Mouse (Mus musculus): ENCODE results near the gene Tfe3. TPM values are rescaled to one million over a fixed set of nuclear protein-coding genes. Genes with fewer than 3 reads are reported as not detected.
"Not testable (repeated sequence)": the region's sequence is repeated elsewhere in the genome, so short reads cannot be mapped to it uniquely, and the experiment has no call there.

The Tfe3 gene
- polyA plus RNA-seq, 1 experiment from 2014 or later = 27.1 TPM

DNA sequence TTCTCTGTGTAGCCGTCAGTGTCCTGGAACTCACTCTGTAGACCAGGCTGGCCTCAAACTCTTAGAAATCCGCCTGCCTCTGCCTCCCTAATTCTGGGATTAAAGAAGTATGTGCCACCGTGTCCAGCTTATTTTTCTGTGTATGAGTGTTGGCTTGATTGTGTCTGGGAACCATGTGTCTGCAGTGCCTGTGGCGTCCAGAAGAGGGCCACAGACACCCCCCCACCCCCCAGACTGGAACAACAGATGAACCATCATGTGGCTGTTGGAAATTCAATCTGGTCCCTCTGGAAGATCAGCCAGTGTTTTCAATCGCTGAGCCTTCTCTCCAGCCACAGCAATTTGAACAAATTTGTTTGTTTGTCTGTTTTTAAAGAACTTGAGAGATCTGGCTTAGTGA, 18.9 kb upstream of the Tfe3 start:
- no peak for ATAC-seq (ENCODE audit: low read depth)
- Histone ChIP-seq H3K4me1 (replicated peaks; ENCODE audit: control insufficient read depth, insufficient read depth, low read length) (no peaks in the 10 kb centered on the region), H3K36me3 (ENCODE audit: control insufficient read depth, insufficient read depth, low read length) (no peaks in the 10 kb centered on the region), H3K27ac (ENCODE audit: low read length) (no peak overlapping the region), H3K27me3 (ENCODE audit: control insufficient read depth, insufficient read depth, low read depth, low read length) (no peaks in the 10 kb centered on the region), H3K9ac (ENCODE audit: low read length) (no peak overlapping the region), H3K9me3 (ENCODE audit: control insufficient read depth, low read length) (no peaks in the 10 kb centered on the region), H3K4me3 (ENCODE audit: low read length) (no peak overlapping the region), H3K4me2 (ENCODE audit: low read depth, low read length) (no peak overlapping the region)
- 50% methylated on average over 5 of the region's 5 CpGs for WGBS

GRCm38 (mm10) chrX:7744940-7745339, 17.4 kb upstream of the Tfe3 start:
- ATAC-seq (ENCODE audit: low read depth) = no peak
- H3K9me3 ChIP-seq (ENCODE audit: control insufficient read depth, low read length) = no peaks in the 10 kb centered on the region
- H3K4me2 ChIP-seq (ENCODE audit: low read depth, low read length) = no peak overlapping the region
- 30% methylated on average over 1 of the region's 1 CpGs for WGBS
- H3K36me3 ChIP-seq (ENCODE audit: control insufficient read depth, insufficient read depth, low read length) = no peaks in the 10 kb centered on the region
- H3K27ac ChIP-seq (ENCODE audit: low read length) = no peak overlapping the region
- H3K4me3 ChIP-seq (ENCODE audit: low read length) = no peak overlapping the region
- no peaks in the 10 kb centered on the region for H3K27me3 ChIP-seq (ENCODE audit: control insufficient read depth, insufficient read depth, low read depth, low read length)
- 0 out of 2 replicates have a peak, but pooled peaks cover under 1% of the 10 kb centered on the region for H3K4me1 ChIP-seq (replicated peaks; ENCODE audit: control insufficient read depth, insufficient read depth, low read length)
- H3K9ac ChIP-seq (ENCODE audit: low read length) = no peak overlapping the region

GRCm38 (mm10) chrX:7745429-7745828, 16.9 kb upstream of the Tfe3 start:
- H3K36me3 ChIP-seq (ENCODE audit: control insufficient read depth, insufficient read depth, low read length) = no peaks in the 10 kb centered on the region
- ATAC-seq (ENCODE audit: low read depth) = no peak
- no peaks in the 10 kb centered on the region for H3K9me3 ChIP-seq (ENCODE audit: control insufficient read depth, low read length)
- WGBS = 80% methylated on average over 8 of the region's 8 CpGs
- no peak overlapping the region for H3K27ac ChIP-seq (ENCODE audit: low read length)
- H3K4me2 ChIP-seq (ENCODE audit: low read depth, low read length) = no peak overlapping the region
- no peak overlapping the region for H3K4me3 ChIP-seq (ENCODE audit: low read length)
- H3K27me3 ChIP-seq (ENCODE audit: control insufficient read depth, insufficient read depth, low read depth, low read length) = no peaks in the 10 kb centered on the region
- H3K9ac ChIP-seq (ENCODE audit: low read length) = no peak overlapping the region
- 0 out of 2 replicates have a peak, but pooled peaks cover 2% of the 10 kb centered on the region for H3K4me1 ChIP-seq (replicated peaks; ENCODE audit: control insufficient read depth, insufficient read depth, low read length)

DNA sequence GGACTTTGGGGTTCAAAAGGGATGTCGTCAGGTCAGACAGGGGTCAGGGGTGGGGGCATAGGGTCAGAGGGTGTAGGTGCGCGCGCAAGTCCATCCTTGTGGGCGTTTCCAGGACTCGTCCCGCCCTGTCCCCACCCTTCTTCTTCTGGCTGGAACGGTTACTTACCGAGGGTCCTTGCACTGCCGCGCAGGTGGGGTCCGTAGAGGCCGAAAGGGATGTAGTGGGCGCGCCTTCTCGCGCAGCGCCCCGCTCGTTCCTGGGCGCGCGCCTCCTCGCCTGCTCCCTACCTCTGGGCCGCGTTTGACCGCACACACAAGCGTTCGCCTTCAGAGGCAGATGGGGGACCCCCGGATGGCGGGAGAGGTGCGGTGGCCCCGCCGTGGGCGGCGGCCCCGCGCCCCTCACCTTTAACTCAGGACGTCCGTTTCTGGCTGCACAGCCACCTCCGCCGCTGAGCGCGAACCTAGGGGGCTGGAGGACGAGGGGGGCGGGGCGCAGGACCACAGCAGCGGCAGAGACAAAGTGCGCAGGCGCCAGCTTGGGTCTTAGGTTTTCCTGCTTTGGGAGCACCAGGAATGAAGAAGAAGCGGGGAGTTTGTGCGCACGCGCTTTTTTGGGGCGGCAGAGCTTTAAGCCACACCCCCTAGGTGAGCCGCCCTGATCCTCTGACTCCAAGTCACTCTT, 11.8 kb upstream of the Tfe3 start, which contains the start of gene Ccdc120:
Gene Ccdc120 (minus strand): TSS at position 474 of the 685 bp plus-strand sequence.
- Histone ChIP-seq H3K27me3 (ENCODE audit: control insufficient read depth, insufficient read depth, low read depth, low read length) (no peaks in the 10 kb centered on the region), H3K4me2 (ENCODE audit: low read depth, low read length) (peak within 1 kb of the TSS; percentile 60), H3K27ac (ENCODE audit: low read length) (no peak within 1 kb of the TSS), H3K9me3 (ENCODE audit: control insufficient read depth, low read length) (no peaks in the 10 kb centered on the region), H3K4me3 (ENCODE audit: low read length) (peak within 1 kb of the TSS; percentile 69), H3K4me1 (replicated peaks; ENCODE audit: control insufficient read depth, insufficient read depth, low read length) (0 out of 2 replicates have a peak, but pooled peaks cover 2% of the 10 kb centered on the region), H3K36me3 (ENCODE audit: control insufficient read depth, insufficient read depth, low read length) (no peaks in the 10 kb centered on the region), H3K9ac (ENCODE audit: low read length) (peak within 1 kb of the TSS; percentile 75)
- WGBS = 11% methylated on average over 40 of the region's 56 CpGs
- ATAC-seq (ENCODE audit: low read depth) = peak; percentile 84

- H3K36me3 ChIP-seq (ENCODE audit: control insufficient read depth, insufficient read depth, low read length); H3K4me3 ChIP-seq (ENCODE audit: low read length); H3K9me3 ChIP-seq (ENCODE audit: control insufficient read depth, low read length); H3K27ac ChIP-seq (ENCODE audit: low read length); H3K27me3 ChIP-seq (ENCODE audit: control insufficient read depth, insufficient read depth, low read depth, low read length); H3K9ac ChIP-seq (ENCODE audit: low read length); ATAC-seq (ENCODE audit: low read depth); H3K4me2 ChIP-seq (ENCODE audit: low read depth, low read length); H3K4me1 ChIP-seq (replicated peaks; ENCODE audit: control insufficient read depth, insufficient read depth, low read length): not testable (repeated sequence)
- 19% methylated on average over 3 of the region's 3 CpGs for WGBS
These were observed 8.7 kb upstream of the Tfe3 start for GRCm38 (mm10) chrX:7753627-7754026.

GRCm38 (mm10) chrX:7762921-7763197, 499 bp downstream of the Tfe3 start:
- Histone ChIP-seq H3K27me3 (ENCODE audit: control insufficient read depth, insufficient read depth, low read depth, low read length) (no peaks in the 10 kb centered on the region), H3K4me2 (ENCODE audit: low read depth, low read length) (peak overlapping the region; percentile 69), H3K4me3 (ENCODE audit: low read length) (peak overlapping the region; percentile 73), H3K9ac (ENCODE audit: low read length) (peak overlapping the region; percentile 67), H3K9me3 (ENCODE audit: control insufficient read depth, low read length) (no peaks in the 10 kb centered on the region), H3K36me3 (ENCODE audit: control insufficient read depth, insufficient read depth, low read length) (peaks cover 3% of the 10 kb centered on the region), H3K4me1 (replicated peaks; ENCODE audit: control insufficient read depth, insufficient read depth, low read length) (peaks cover 10% of the 10 kb centered on the region; the same call in 1 of the 2 replicates), H3K27ac (ENCODE audit: low read length) (peak overlapping the region; percentile 62)
- ATAC-seq (ENCODE audit: low read depth) = no peak
- 20% methylated on average over 16 of the region's 21 CpGs for WGBS

DNA sequence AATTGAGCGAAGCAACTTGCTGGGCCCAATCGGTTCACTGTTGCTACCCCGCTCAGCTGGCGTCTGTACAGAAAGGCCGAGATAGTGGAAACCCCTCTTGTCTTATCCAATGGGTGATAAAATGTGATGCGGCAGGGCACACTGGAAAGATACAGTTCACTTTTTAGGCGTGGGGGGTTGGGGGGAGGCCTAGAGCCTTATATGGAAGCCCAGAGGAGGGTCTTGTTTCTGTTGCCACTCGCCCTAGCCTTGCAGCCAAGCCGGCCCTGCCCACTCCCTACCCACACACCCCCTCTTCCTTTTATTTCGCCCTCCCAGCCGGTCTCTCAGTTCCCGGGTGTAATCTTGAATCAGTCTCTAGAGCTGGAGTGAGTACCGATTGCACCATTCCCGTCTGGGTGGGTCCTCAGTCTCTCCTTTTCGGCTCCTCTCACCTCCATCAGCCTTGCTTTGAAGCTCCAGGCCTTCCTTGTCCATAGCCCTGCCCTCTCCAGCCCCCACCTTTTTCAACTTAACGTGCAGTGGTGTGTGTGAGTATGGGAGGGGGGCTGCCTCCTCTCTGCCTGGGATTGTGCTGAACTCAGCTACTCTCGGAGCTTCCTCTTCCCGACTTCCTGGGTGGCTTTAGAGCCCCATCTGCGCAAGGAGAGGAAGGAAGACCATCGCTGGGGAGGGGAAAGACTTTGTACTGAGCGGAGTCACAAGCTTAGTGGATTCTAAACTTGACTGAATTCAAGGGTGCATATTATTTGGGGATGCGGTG, 1.5 kb downstream of the Tfe3 start:
- peak overlapping the region; percentile 73 for H3K4me3 ChIP-seq (ENCODE audit: low read length)
- peak overlapping the region; percentile 69 for H3K4me2 ChIP-seq (ENCODE audit: low read depth, low read length)
- H3K9ac ChIP-seq (ENCODE audit: low read length) = peak overlapping the region; percentile 67
- no peaks in the 10 kb centered on the region for H3K27me3 ChIP-seq (ENCODE audit: control insufficient read depth, insufficient read depth, low read depth, low read length)
- peak; percentile 18 for ATAC-seq (ENCODE audit: low read depth)
- no peaks in the 10 kb centered on the region for H3K9me3 ChIP-seq (ENCODE audit: control insufficient read depth, low read length)
- WGBS = 14% methylated on average over 22 of the region's 22 CpGs
- peak overlapping the region; percentile 58 for H3K27ac ChIP-seq (ENCODE audit: low read length)
- H3K36me3 ChIP-seq (ENCODE audit: control insufficient read depth, insufficient read depth, low read length) = peaks cover 5% of the 10 kb centered on the region
- peaks cover 10% of the 10 kb centered on the region; the same call in 1 of the 2 replicates for H3K4me1 ChIP-seq (replicated peaks; ENCODE audit: control insufficient read depth, insufficient read depth, low read length)

- Histone ChIP-seq H3K9me3 (ENCODE audit: control insufficient read depth, low read length) (no peaks in the 10 kb centered on the region), H3K27me3 (ENCODE audit: control insufficient read depth, insufficient read depth, low read depth, low read length) (no peaks in the 10 kb centered on the region), H3K4me3 (ENCODE audit: low read length) (peak overlapping the region; percentile 73), H3K9ac (ENCODE audit: low read length) (peak overlapping the region; percentile 67; the same call in 1 of the 2 replicates), H3K4me1 (replicated peaks; ENCODE audit: control insufficient read depth, insufficient read depth, low read length) (peaks cover 10% of the 10 kb centered on the region; the same call in 1 of the 2 replicates), H3K27ac (ENCODE audit: low read length) (no peak overlapping the region), H3K36me3 (ENCODE audit: control insufficient read depth, insufficient read depth, low read length) (peaks cover 6% of the 10 kb centered on the region), H3K4me2 (ENCODE audit: low read depth, low read length) (peak overlapping the region; percentile 69)
- 23% methylated on average over 9 of the region's 9 CpGs for WGBS
- ATAC-seq (ENCODE audit: low read depth) = no peak
These were observed 2.4 kb downstream of the Tfe3 start for GRCm38 (mm10) chrX:7764657-7765280.

DNA sequence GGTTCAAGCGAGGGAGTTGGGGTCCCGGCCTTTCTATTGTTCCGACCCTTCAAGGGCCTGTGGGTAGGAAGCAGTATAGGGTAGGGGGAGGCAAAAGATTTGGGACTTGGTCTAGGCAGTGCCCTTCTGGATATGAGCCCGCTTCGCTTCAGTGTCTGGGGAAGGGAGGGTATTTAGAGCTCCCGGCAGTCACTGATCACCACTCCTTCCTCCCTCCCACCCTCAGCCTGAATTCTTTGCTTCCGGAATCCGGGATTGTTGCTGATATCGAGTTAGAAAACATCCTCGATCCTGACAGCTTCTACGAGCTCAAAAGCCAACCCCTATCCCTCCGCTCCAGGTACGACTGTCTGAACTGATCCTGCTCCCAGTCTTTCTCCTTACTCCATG, 2.9 kb downstream of the Tfe3 start:
- H3K27me3 ChIP-seq (ENCODE audit: control insufficient read depth, insufficient read depth, low read depth, low read length) = no peaks in the 10 kb centered on the region
- H3K36me3 ChIP-seq (ENCODE audit: control insufficient read depth, insufficient read depth, low read length) = peaks cover 6% of the 10 kb centered on the region
- peak overlapping the region; percentile 69 for H3K4me2 ChIP-seq (ENCODE audit: low read depth, low read length)
- H3K27ac ChIP-seq (ENCODE audit: low read length) = peak overlapping the region; percentile 23; the same call in 1 of the 2 replicates
- no peaks in the 10 kb centered on the region for H3K9me3 ChIP-seq (ENCODE audit: control insufficient read depth, low read length)
- H3K4me3 ChIP-seq (ENCODE audit: low read length) = peak overlapping the region; percentile 18
- 13% methylated on average over 13 of the region's 13 CpGs for WGBS
- ATAC-seq (ENCODE audit: low read depth) = no peak
- peak overlapping the region; percentile 1; the same call in 1 of the 2 replicates for H3K9ac ChIP-seq (ENCODE audit: low read length)
- H3K4me1 ChIP-seq (replicated peaks; ENCODE audit: control insufficient read depth, insufficient read depth, low read length) = peaks cover 10% of the 10 kb centered on the region; the same call in 1 of the 2 replicates
